Mouse (Mus musculus) cerebellum, adult 2 months (tissue): ENCODE measurements at regions not wholly inside any gene's neighbourhood (a gene's known extent, or its start where the extent isn't known, plus 50 kb on each side); places are given as distances from the start of the nearest gene placed in this dataset.

Experiments
- CTCF ChIP-seq: fragments of 200-500 bp; IDR thresholded peaks from 2 replicates; pipeline ENCODE4 v1.5.1; 2011; ENCODE audit warnings: low read depth, mild to moderate bottlenecking, control low read depth, low read length, moderate library complexity, borderline replicate concordance; ENCODE audit not compliant: insufficient read depth
- POLR2A ChIP-seq: fragments of 200-500 bp; IDR thresholded peaks from 2 replicates; pipeline ENCODE4 v1.6.1; 2011; ENCODE audit warnings: low read length, control low read depth, borderline replicate concordance; ENCODE audit not compliant: insufficient read depth

GRCm38 (mm10) chr15:6934564-6934980, 59.8 kb upstream of the Osmr start:
- TF ChIP-seq CTCF, result no peak
- no peak for TF ChIP-seq POLR2A
